11 mouse cellular contexts compared by ENCODE assay signal in genomic region chr5:120301672-120302071, GRCm38 (mm10).
DNase-seq lines count a peak whose midpoint lies in the region; ATAC-seq lines count a peak whose summit lies in the region.
"Had no signal": no experiment of that assay in that cellular context is flagged by ENCODE, and none has a peak within 500 bp of the region (broad histone marks: within the 10 kb centered on the region; RNA-seq: fewer than 3 reads in every experiment).

No protein-coding gene starts in this region.

- no peaks in the 10 kb centered on the region for H3K36me3 ChIP-seq in kidney, embryonic 16.5 days (ENCODE audit: insufficient read depth, low read length)
- no peaks in the 10 kb centered on the region for H3K36me3 ChIP-seq in embryonic facial prominence, embryonic 12.5 days
- H3K36me3 ChIP-seq in intestine, embryonic 14.5 days (ENCODE audit: control insufficient read depth, insufficient read depth, low read length): no peaks in the 10 kb centered on the region
- H3K36me3 ChIP-seq in neural tube, embryonic 12.5 days: no peaks in the 10 kb centered on the region
- H3K36me3 ChIP-seq: G1E had no signal

- H3K4me2 ChIP-seq in kidney, embryonic 16.5 days (replicated peaks; ENCODE audit: low read depth, low read length): peak overlapping the region; percentile 61
- peak overlapping the region; percentile 58 for H3K4me2 ChIP-seq in embryonic facial prominence, embryonic 12.5 days (replicated peaks)
- H3K4me2 ChIP-seq in intestine, embryonic 14.5 days (ENCODE audit: low read length): peak overlapping the region; percentile 54
- H3K4me2 ChIP-seq in neural tube, embryonic 12.5 days (replicated peaks): peak overlapping the region; percentile 60

- peaks cover 56% of the 10 kb centered on the region for H3K27me3 ChIP-seq in kidney, embryonic 16.5 days (ENCODE audit: insufficient read depth, low read length)
- peaks cover 84% of the 10 kb centered on the region for H3K27me3 ChIP-seq in embryonic facial prominence, embryonic 12.5 days
- peaks cover 68% of the 10 kb centered on the region for H3K27me3 ChIP-seq in intestine, embryonic 14.5 days (replicated peaks; ENCODE audit: control insufficient read depth, insufficient read depth, low read length)
- peaks cover 62% of the 10 kb centered on the region for H3K27me3 ChIP-seq in neural tube, embryonic 12.5 days (replicated peaks)

- no peak for ATAC-seq in kidney, embryonic 16.5 days (ENCODE audit: low FRiP score, low TSS enrichment)
- no peak for ATAC-seq in embryonic facial prominence, embryonic 12.5 days (ENCODE audit: insufficient number of reproducible peaks, insufficient read depth, low FRiP score, low TSS enrichment)
- no peak for ATAC-seq in intestine, embryonic 14.5 days (replicated peaks; ENCODE audit: low FRiP score, low TSS enrichment, low read depth)
- peak; percentile 18; the same call in 1 of the 2 replicates for ATAC-seq in neural tube, embryonic 12.5 days (ENCODE audit: low FRiP score, low read depth)

- peak overlapping the region; percentile 39; the same call in 1 of the 2 replicates for H3K4me3 ChIP-seq in kidney, embryonic 16.5 days (ENCODE audit: low read length)
- H3K4me3 ChIP-seq in embryonic facial prominence, embryonic 12.5 days: peak overlapping the region; percentile 32
- H3K4me3 ChIP-seq in intestine, embryonic 14.5 days (ENCODE audit: low read depth, low read length): no peak overlapping the region
- H3K4me3 ChIP-seq in neural tube, embryonic 12.5 days: peak overlapping the region; percentile 31; the same call in 1 of the 2 replicates
- H3K4me3 ChIP-seq: megakaryocyte, embryonic 14.5 days had no signal

- DNase-seq in kidney, postnatal 4 days: no peak
- DNase-seq in intestine, embryonic 14.5 days (ENCODE audit: low spot score): no peak
- no peak for DNase-seq in frontal cortex, postnatal 10 days (ENCODE audit: low spot score in 2 of 2)
- DNase-seq in urinary bladder, postnatal 14 days (ENCODE audit: low spot score): no peak
- DNase-seq in thymus, postnatal 4 days: no peak
- DNase-seq: kidney, postnatal 10 days had no signal

- H3K4me1 ChIP-seq in kidney, embryonic 16.5 days (ENCODE audit: insufficient read depth, low read length): peaks cover 18% of the 10 kb centered on the region
- peaks cover 15% of the 10 kb centered on the region for H3K4me1 ChIP-seq in embryonic facial prominence, embryonic 12.5 days
- H3K4me1 ChIP-seq in intestine, embryonic 14.5 days (replicated peaks; ENCODE audit: control insufficient read depth, insufficient read depth, low read length): 0 out of 2 replicates have a peak, but pooled peaks cover 6% of the 10 kb centered on the region
- peaks cover 43% of the 10 kb centered on the region for H3K4me1 ChIP-seq in neural tube, embryonic 12.5 days

- 3% methylated on average over 15 of the region's 16 CpGs for WGBS in kidney, embryonic 16.5 days
- WGBS in embryonic facial prominence, embryonic 12.5 days: 6% methylated on average over 12 of the region's 16 CpGs
- 1% methylated on average over 16 of the region's 16 CpGs for WGBS in intestine, embryonic 14.5 days
- 1% methylated on average over 14 of the region's 16 CpGs for WGBS in neural tube, embryonic 12.5 days

- H3K9me3 ChIP-seq in kidney, embryonic 16.5 days (ENCODE audit: low read length): no peaks in the 10 kb centered on the region
- H3K9me3 ChIP-seq in embryonic facial prominence, embryonic 12.5 days: no peaks in the 10 kb centered on the region
- H3K9me3 ChIP-seq in intestine, embryonic 14.5 days (ENCODE audit: control insufficient read depth, low read length): no peaks in the 10 kb centered on the region
- H3K9me3 ChIP-seq in neural tube, embryonic 12.5 days: no peaks in the 10 kb centered on the region
- H3K9me3 ChIP-seq: megakaryocyte, embryonic 14.5 days had no signal

- H3K9ac ChIP-seq in kidney, embryonic 16.5 days (replicated peaks; ENCODE audit: low read length): no peak overlapping the region
- peak overlapping the region; percentile 41 for H3K9ac ChIP-seq in embryonic facial prominence, embryonic 12.5 days
- H3K9ac ChIP-seq in intestine, embryonic 14.5 days (ENCODE audit: low read length): no peak overlapping the region
- H3K9ac ChIP-seq in neural tube, embryonic 12.5 days: peak overlapping the region; percentile 56

- H3K27ac ChIP-seq in kidney, embryonic 16.5 days (ENCODE audit: low read length): no peak overlapping the region
- no peak overlapping the region for H3K27ac ChIP-seq in embryonic facial prominence, embryonic 12.5 days
- no peak overlapping the region for H3K27ac ChIP-seq in intestine, embryonic 14.5 days (ENCODE audit: low read depth)
- H3K27ac ChIP-seq in neural tube, embryonic 12.5 days: peak overlapping the region; percentile 55

Comparison
In these comparisons a context has a peak if more than half of its experiments do, and no peak if none do; other contexts are left out.
1. H3K9ac ChIP-seq: peak in embryonic facial prominence, embryonic 12.5 days (single experiment) and neural tube, embryonic 12.5 days (single experiment); none in kidney, embryonic 16.5 days (single experiment) and intestine, embryonic 14.5 days (single experiment).
2. Peak in every context shown above with its lines, with median percentiles within 50 percentile points of each other: H3K4me2 ChIP-seq.